Mouse (Mus musculus): ENCODE data around the gene Rtbdn. TPM values are rescaled to one million over a fixed set of nuclear protein-coding genes. Genes with fewer than 3 reads are reported as not detected.

Gene Rtbdn
- total RNA-seq, 2 experiments from 2014 or later = not detected

DNA sequence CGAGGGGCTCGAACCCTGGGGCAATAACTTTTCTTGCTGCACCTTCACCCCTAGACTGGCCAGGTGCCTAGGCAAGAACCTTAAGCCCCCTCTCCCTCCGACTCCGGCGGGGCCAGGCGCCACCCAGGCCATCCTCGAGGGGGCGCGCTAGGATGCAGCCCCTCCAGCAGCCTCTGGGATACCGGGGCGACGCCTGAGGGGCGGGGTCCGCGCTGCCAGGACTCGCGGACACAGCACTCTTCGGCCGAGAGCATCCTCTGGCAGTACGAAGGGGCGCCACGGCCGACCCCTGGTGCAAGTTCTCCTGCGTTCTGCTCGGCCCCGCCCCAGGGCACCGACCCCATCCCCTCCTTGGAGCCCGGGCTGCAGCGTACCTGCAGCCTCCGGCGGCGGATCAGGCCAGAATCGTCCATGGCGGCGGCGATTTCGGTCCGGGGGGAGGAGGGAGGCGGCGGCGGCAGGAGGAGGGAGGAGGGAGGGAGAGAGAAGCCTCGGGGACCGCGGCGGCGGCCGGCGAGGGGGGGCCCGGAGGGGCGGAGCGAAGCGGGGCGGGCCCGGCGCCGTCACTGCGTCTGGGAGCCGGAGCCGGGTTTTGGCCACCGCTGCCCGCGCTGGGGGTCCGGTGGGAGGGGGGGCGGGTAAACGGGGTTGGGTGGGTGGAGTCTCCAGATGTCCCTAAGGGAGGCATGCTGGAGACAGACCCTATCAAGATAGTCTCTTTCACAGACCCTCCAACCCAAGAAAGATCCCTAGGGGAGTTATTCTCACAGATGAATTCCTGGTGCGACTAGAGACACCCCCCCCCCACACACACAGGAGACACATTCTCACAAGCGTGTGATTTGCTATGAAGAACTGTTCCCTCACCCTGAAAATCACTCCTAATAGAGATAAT, 911 bp upstream of the Rtbdn start:
- DNase-seq = no peak
- intact Hi-C loops (cut with DNase I; ENCODE audit: low total_unique reads) = no loop called here

DNA sequence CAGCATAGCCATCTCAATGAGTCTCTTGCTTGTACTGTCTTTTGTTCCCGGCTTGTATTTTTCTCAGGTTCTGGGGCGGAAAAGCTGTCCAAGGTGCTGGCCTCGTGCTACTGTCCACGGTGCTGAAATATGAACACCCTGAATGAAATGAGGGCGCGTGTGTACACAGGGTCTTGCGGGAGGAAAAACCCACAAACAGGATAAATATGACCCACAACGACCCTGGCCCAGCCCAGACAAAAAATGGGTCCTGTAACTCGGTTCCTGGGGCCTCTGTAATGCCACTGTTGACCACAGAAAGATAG, 402 bp downstream of the Rtbdn start:
- DNase-seq = no peak
- intact Hi-C loops (cut with DNase I; ENCODE audit: low total_unique reads) = no loop called here

DNA sequence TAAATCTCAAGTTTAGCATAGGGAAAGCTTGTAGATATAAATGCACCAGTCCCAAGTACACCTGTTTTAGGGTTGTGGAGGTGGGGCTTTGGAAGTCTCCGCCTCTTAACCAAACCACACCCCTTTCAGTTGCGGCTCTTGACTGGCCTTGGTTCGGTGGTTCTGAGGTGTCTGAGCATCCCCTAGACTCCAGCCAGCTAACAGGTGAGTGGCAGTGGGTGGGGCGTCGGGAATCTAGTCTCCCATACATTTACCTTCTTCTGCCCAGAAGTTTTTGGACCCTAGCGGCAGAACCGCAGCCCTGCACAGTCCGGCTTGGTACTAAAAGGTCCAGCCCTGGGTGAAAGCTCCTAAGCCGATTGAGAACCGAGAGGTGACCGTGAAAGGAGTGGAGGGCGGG, 3.0 kb downstream of the Rtbdn start:
- intact Hi-C loops (cut with DNase I; ENCODE audit: low total_unique reads) = no loop called here
- no peak for DNase-seq

DNA sequence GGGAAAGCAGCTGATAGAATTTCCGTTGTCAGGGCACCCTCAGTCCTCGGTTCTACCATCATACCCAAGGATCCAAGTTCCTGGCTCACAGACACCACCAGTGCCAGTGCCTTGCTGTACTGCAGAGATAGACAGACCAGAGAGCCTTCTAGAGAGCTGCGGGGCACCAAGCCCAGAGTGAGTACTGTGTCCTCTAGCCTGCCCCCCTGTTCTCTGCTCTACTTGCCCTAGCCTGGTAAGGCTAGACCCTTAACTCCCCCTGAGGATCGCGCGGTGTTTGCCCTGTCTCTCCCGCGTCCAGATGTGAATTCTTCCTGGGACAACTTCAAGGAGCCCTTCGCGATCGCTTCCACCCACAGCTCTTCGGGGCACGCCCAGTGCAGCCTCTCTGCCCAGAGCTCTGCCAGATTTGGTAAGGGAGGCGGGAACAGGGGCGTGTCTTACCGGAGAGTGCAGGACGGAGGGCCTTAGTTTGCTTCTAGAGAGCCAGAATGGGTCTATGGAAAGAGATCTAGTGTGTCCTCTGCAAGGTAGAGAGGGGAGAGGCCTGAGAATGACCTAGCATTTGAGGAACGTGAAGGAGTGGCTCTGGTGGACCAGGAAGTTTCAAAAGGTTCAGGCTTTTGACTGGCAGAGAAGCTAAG, 5.9 kb downstream of the Rtbdn start:
- peak; percentile 45 for DNase-seq
- intact Hi-C loops (cut with DNase I; ENCODE audit: low total_unique reads) = no loop called here

DNA sequence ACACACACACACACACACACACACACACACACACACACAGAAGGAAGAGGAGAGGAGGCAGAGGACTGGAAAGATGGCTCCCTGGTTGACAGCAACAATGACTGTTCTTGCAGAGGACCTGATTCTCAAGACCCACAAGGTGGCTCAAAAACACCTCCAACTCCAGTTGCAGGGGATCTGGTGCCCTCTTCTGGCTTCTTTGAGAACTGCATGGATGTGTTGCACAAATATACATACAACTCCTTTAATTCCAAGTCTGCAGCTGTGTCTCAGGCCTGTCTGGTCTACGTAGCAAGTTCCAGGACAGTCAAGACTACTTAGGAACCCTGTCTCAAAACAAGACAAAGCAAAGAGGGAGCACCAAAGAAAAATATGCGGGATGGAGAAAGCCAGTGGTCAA, 10.0 kb downstream of the Rtbdn start:
- intact Hi-C loops (cut with DNase I; ENCODE audit: low total_unique reads) = no loop called here
- DNase-seq = no peak

DNA sequence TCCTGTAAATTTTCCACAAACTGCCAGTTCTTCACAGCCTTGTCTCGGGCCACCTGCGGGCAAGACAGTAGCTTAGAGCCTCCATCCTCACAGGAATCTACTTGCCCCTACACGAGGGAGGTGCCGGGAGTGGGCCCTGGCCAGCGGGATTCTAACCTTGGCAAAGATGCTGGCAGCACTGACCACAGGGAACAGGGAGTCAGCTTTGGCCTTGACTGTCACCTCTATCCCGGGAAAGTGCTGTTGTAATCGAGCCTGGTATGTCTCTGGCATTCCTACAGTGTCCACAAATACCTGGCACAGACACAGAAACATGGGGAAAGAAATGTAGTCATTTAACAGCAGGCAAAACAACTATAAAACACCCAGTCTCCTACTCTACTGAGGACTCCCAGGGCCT, 13.0 kb downstream of the Rtbdn start:
- intact Hi-C loops (cut with DNase I; ENCODE audit: low total_unique reads) = no loop called here

DNA sequence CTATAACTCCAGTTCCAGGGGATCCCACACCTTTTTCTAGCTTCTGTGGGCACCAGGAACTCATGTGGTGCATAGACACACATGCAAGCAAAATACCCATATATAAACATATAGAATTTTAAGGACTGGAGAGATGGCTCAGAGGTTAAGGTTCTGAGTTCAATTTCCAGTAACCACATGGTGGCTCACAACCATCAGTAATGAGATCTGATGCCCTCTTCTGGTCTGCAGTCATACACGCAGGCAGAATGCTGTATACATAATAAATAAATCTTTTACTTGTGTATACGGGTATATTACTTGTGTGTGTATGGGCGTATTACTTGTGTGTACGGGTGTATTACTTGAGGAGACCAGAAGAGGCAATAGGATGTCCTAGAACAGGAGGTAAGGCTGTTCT, 17.2 kb downstream of the Rtbdn start:
- DNase-seq = no peak
- intact Hi-C loops (cut with DNase I; ENCODE audit: low total_unique reads) = no loop called here

More for the DNA sequence above, 13.0 kb downstream of the Rtbdn start:
- no peak for DNase-seq

DNA sequence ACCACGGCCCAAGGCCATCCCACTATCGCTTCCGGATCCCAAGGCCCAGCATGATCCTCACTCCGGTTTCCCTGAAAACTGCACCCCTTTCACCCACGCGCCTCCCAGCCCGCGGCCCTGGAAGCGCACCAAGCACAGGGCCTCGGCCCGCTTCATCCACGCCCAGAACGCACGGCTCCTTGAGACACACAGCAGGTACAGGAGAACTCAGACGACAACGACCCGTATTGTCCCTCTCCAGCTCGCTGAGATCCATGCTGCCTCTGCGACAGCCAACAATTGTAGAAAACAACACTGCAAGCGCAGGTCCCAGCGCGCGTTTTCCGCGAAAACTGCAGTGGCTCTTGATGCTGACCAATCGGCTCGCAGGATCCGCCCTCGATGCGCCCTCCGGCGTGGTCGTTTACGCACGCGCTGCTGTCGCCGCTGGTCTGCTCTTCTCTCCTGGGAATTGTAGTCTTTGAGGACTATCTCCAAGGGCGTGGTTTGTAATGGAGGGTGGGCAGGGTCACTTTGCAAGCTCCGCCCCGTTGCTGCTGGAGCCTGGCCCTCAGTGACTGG, 19.0 kb downstream of the Rtbdn start:
- DNase-seq = peak; percentile 91
- intact Hi-C loops (cut with DNase I; ENCODE audit: low total_unique reads) = no loop called here

DNA sequence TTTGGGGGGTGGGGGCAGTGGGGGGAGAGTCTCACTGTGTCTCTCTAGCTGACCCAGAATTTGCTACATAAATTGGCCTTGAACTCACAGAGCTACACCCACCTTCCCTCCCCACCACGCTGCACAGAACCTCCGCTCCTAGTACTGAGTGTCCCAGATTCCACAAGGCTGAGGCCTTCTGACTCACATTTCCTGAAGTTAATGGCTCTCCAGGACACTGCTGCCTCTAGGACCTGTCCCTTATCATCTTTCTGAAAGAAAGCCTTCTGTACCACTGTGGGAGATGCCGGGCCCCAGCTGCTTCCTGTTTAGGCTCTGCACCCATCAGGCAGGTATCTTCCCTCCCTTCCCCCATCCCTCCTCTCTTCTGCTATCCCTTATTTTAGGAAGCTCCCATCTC, 19.8 kb downstream of the Rtbdn start:
- intact Hi-C loops (cut with DNase I; ENCODE audit: low total_unique reads) = no loop called here

DNA sequence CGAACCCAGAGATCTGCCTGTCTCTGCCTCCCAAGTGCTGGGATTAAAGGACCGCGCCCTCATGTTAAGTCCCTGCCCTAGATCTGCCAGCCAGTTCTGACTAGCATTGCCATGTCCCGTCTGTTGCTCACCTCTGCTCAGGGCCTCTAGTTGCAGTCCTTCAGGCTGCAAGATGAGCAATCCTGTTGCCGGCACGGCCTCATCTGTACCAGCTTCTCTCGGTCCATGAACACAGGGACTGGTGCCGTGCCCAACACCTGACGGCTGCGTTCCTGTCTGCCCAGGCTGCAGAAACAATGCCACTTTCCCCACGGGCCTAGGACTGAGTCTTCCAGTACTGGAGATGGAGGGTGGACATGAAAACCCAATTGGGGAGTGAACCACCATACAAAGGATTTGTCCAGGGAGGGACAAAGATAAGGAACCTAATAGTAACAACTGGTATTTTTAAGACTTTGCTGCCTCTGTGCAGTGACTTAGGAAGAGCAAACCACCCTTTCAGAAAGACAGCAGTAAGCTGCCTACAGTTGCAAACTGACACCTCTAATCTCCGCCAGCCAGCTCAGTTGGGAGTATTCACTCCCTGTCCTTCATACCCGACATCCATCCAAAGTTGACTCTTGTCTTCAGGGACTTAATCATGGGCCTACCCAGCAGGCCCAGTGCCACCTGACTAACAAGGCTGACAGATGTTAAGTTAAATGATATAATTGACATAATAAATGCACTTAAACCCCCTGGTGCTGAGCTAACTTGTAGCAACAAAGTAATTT, 20.9 kb downstream of the Rtbdn start:
- no peak for DNase-seq
- intact Hi-C loops (cut with DNase I; ENCODE audit: low total_unique reads) = no loop called here

More for the DNA sequence above, 19.8 kb downstream of the Rtbdn start:
- DNase-seq = no peak

DNA sequence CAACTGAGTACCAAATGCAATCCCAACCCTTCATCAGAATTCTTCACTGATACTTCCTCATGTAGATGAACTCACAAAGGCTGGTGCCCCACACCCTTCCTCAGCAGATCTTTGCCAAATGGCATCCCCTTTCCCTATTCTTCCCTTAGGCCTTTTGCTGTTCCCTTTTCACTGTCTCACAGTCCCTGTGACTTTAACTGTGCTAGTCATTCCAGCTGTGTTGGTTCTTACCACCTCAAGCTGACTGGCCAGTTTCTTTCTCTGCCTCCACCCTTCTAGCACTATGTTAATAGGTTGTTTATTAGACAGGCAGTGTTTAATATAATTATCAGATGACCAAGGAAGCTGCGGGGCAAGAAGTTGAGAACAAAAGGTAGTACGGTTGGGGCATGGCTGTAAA, 21.9 kb downstream of the Rtbdn start:
- intact Hi-C loops (cut with DNase I; ENCODE audit: low total_unique reads) = no loop called here
- DNase-seq = no peak

DNA sequence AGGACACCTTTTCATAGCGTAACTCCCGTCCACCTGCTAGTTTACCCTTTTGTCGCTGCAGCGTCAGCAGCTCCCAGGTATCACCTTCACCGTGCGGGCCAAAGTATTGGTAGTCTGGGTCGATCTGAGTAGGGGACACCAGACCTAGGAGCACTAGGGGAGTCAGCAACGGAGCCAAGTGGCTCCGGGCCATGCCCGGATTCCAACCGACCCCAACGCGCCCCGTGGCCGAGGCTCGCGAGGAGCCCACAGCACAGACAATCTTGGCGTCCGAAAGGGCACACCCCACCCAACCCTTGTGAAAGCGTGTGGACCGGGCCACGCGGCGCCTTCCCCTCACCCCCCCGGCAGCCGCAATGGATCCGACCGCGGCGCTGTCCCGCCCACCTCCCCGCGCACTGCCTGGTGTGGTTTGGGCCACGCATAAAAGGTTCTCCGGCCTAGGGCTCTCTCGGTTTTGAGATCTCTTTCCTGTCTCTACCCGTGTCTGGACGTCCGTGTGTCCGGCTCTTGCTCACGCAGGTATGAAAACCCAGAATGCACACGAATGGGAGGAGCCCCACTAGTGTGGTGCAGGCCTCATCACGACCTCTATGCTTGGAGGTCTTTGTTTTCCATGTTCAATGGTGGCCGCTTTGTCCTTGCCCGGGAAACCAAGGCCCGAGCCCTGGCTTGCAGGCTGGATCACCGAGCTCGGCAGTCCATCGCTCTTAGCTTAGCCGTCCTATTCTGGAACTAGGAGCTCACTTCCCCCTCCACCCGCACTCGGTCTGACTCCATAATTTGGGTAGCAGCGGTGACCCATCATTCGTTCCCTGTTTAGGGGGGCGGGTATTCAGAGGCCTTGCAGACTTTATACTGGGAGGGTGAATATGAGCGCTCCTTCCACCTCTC, 22.7 kb downstream of the Rtbdn start, which contains the start of the genes Gm49661, Prdx2 and Rnaseh2a:
TSS of gene Gm49661 (minus strand) at position 193 of the 894 bp plus-strand sequence.
TSS of gene Prdx2 (plus strand) at position 347 of the 894 bp plus-strand sequence.
TSS of gene Rnaseh2a (minus strand) at position 527 of the 894 bp plus-strand sequence.
- intact Hi-C loops (cut with DNase I; ENCODE audit: low total_unique reads) = no loop called here

DNA sequence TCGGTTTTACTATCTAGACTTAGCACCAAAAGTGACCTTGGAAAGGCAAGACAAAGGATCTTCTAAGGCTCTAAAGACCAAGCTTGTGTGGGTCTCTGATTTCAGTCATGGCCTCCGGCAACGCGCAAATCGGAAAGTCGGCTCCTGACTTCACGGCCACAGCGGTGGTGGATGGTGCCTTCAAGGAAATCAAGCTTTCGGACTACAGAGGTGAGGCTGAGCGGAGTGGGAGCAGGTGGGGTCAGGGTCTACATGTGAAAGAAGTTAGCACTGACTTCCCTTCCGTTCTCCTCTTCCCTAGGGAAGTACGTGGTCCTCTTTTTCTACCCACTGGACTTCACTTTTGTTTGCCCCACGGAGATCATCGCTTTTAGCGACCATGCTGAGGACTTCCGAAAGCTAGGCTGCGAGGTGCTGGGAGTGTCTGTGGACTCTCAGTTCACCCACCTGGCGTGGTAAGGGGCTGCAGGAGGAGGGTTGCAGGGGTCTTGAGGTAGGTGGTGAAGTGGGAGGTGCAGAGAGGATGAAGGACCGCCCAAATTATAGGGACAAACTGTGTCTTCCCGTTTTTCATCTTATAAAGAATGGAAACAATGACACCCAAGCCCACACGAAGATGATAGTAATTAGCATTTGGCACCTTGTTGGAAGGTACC, 23.5 kb downstream of the Rtbdn start:
- DNase-seq = no peak
- intact Hi-C loops (cut with DNase I; ENCODE audit: low total_unique reads) = no loop called here

More for the DNA sequence above, 22.7 kb downstream of the Rtbdn start, which contains the start of the genes Gm49661, Prdx2 and Rnaseh2a:
- peak; percentile 79 for DNase-seq

DNA sequence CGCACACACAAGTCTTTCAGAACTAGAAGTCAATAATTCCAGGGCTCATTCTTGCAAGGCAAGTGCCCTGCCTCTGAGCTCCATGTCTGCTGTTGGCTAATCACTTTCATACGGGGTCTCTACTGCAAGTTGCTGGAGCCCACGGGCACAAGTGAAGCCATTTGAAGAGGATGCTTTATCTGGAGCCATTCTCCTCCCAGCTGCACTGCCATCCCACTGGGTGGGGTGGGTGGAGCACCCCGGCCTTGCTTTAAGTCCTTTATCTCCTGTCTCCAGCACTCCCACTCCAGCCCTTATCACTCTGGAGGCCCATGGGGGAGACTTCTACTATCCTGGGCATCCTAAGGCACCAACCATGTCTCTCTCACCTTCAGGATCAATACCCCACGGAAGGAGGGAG, 24.1 kb downstream of the Rtbdn start:
- intact Hi-C loops (cut with DNase I; ENCODE audit: low total_unique reads) = no loop called here
- DNase-seq = no peak

DNA sequence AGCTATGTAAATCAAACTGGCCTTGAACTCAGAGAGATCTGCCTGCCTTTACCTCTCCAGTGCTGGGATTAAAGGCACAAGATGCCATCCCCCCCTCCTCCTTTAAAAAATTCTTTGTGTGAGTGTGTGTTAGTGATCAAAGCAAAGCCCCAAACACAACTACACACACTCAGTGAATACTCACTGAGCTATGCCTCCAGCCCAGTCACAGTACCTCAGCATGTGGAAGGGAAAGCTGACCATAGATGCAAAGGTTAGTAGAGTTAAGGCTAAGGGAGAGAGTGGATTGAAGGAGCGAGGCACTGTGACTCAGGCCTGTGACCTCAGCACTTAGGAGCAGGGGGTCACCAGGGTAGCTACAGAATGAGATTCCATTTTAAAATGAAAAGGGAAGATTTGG, 26.3 kb downstream of the Rtbdn start:
- intact Hi-C loops (cut with DNase I; ENCODE audit: low total_unique reads) = no loop called here
- no peak for DNase-seq

DNA sequence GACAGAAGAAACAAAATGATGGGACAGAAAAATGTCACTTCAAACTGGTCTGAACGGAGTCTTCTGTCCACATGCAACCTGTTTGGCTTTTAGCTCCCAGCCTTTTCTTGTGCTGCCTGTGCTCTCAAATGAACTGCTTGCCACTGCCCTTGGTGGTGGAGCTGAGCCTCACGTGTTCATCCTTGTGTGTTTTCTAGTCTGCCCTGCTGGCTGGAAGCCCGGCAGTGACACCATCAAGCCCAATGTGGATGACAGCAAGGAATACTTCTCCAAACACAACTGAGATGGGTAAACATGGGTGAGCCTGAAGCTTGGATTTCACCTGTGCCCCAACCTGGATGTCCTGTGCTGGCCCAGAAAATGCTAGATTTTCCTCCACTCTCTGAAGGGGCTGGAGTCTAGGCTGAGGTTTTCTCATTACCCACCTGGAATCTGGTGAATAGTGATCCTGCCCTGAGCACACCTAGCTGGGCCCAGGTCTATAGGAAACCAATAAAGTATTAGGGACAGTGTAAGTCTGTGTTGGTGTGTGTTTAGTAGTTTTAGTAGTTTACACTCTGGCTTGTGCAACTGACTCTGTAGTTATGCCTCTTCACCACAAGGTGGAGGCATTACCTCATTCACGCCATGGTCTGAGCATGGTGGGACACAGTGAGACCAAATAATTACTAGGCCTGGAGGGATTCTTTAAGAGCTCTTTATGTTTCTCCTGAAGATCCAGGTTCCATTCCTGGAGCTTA, 27.2 kb downstream of the Rtbdn start:
- intact Hi-C loops (cut with DNase I; ENCODE audit: low total_unique reads) = no loop called here
- no peak for DNase-seq

DNA sequence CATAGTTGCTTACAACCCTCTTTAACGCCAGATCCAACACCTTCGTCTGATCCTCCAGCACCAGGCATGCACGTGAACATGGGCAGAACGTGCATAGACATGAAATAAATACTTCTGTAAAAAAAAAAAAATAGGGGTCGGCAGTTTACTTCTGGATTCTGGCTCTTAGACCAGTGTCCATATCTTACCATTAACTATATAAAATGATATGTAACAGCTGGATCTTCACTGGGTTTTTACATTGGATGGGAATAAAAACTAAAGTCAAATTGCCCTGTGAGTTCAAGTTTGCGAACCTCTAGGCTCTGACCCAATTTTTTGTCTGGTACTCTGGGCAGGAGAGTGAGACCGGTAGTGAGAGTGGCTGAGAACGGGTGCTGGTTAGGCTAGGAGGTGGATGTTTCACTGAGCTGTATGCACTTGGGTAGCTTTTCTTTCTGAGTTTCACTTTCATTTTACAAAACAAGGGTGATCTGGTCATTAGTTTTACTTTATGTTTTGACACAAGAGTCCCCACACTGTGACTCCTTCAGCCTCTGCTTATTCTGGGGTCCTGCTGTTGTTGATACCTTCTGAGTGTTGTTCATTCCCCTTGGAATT, 27.9 kb downstream of the Rtbdn start:
- DNase-seq = no peak
- intact Hi-C loops (cut with DNase I; ENCODE audit: low total_unique reads) = no loop called here
